Mouse (Mus musculus): Measurements from ENCODE around the gene Iqcb1. TPM values are rescaled to one million over a fixed set of nuclear protein-coding genes. Genes with fewer than 3 reads are reported as not detected.

Iqcb1 gene
- 15.1 TPM for polyA plus RNA-seq (2014; fragmentation: Illumina TruSeq; extraction: RNeasy Lipid Tissue Mini Kit (QIAGEN cat#74804); ENCODE audit: low read depth, low replicate concordance)

DNA sequence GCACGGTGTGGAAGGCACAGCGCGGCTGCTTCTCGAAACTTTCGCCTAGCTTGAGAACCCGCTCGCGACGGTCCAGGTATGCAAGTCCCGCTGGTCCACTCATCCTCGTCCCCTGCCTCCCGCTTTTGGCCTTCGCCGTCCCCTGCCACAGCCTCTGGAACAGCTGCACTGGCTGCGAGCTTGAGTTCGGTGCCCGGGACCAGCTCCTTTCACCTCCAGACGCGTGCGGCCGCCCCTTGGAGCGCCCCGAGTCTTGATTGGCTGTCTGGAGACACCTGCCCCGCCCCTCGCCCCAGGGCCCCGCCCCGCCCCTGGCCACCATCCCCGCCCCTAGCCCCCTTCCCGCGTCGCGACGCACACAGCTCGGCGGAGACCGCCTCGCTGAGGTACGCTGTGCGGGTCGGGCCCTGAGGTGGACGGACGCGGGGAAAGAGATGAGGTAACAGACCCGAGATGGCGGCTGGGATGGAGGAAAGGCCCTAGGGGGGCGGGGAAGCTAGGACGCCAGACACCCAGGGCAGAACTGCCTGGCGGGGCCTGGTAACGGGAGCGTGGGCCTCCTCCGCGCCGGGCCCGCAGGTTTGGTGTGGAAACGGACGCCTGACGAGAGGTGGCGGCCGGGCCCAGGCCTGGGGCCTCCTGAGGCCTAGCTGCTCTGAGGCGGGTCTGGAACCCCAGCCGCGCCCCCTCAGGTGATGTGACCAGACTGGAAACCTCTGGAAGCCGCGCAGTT, at the start of gene Iqcb1:
Gene Iqcb1 (plus strand): TSS at position 332 of the 733 bp plus-strand sequence.

DNA sequence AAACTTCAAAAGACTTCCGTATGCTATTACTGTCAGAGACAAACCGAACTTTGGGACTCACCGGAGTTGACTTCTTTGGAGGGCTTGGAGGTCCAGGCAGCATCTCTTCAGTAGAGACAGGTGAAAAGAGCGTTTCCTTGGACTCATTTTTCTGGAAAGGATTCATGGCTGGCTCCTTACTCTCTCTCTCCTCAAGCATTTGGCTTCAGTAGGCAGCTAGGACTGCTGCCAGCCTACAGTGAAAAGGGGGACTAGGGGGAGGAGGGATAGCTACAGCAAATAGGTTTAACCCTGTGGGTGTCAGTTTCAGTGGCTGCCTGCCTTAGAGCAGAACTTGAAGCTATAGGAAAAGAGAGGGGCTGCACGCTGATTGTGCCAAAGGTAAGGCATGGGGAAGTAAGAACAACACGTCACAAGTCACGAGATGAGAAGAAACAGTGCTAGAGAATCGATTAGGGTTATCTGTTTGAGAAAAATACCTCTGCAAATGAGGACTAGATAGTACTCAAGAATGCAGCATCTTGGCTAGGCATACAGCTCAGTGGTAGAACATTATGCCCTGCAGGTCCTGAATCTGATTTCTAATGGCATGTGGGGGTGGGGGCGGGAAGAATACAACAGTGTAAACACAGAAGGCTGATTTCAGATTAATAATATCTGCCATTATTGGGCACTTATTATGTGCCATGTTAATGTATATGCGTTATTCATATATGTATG, 43.4 kb upstream of the Iqcb1 start, which contains the start of gene Slc15a2:
Gene Slc15a2 (minus strand): TSS at position 369 of the 720 bp plus-strand sequence.

DNA sequence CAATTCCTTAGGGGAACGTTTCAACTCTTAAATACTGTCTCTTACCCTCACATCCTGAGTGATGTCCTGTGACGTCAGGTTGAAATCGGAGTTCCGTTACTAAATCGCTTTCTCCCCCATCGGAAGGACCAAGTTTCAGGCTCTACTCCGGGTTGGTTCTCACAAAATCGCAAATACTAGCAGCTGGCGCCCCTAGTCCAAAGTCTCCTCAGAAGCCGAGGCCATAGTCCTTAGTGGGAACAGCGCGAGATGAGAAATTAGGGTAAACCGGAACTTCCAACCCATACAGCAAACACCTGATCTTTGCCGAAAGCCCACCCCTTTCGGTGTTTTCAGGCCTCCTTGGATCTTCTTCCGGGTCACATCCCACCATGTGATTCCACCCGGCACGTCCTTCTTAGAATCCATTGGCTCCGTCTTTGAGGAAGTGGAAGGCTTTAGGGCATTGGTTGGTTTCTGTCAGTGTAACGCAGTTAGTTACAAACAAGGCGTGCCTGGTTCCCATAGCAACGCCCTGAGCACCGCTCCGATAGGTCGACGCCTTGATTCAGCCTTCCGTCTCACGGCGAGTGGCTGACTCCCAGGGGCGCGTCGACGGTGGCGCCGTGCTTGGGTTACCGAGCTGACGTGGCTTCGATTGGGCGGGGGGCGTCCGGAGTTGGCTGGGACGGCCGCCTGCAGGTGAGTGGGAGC, 46.5 kb downstream of the Iqcb1 start, which contains the start of the genes Eaf2 and Golgb1:
Gene Eaf2 (minus strand): TSS at position 421 of the 693 bp plus-strand sequence.
Gene Golgb1 (plus strand): TSS at position 558 of the 693 bp plus-strand sequence.

Other genes starting within 250 kb of the Iqcb1 start
- gene Cd86, start 162.3 kb upstream of the Iqcb1 start, polyA plus RNA-seq (2014; fragmentation: Illumina TruSeq; extraction: RNeasy Lipid Tissue Mini Kit (QIAGEN cat#74804); ENCODE audit: low read depth, low replicate concordance) = 3.8 TPM
- gene Ildr1, start 134.4 kb upstream of the Iqcb1 start, polyA plus RNA-seq (2014; fragmentation: Illumina TruSeq; extraction: RNeasy Lipid Tissue Mini Kit (QIAGEN cat#74804); ENCODE audit: low read depth, low replicate concordance) = 20.3 TPM
- gene Slc15a2, start 43.4 kb upstream of the Iqcb1 start, polyA plus RNA-seq (2014; fragmentation: Illumina TruSeq; extraction: RNeasy Lipid Tissue Mini Kit (QIAGEN cat#74804); ENCODE audit: low read depth, low replicate concordance) = 36.3 TPM
- gene Eaf2, start 46.6 kb downstream of the Iqcb1 start, polyA plus RNA-seq (2014; fragmentation: Illumina TruSeq; extraction: RNeasy Lipid Tissue Mini Kit (QIAGEN cat#74804); ENCODE audit: low read depth, low replicate concordance) = 3.1 TPM
- 89.0 TPM for gene Golgb1, start 46.8 kb downstream of the Iqcb1 start, polyA plus RNA-seq (2014; fragmentation: Illumina TruSeq; extraction: RNeasy Lipid Tissue Mini Kit (QIAGEN cat#74804); ENCODE audit: low read depth, low replicate concordance)
- 15.7 TPM for gene Hcls1, start 106.6 kb downstream of the Iqcb1 start, polyA plus RNA-seq (2014; fragmentation: Illumina TruSeq; extraction: RNeasy Lipid Tissue Mini Kit (QIAGEN cat#74804); ENCODE audit: low read depth, low replicate concordance)
- gene Fbxo40, start 162.1 kb downstream of the Iqcb1 start, polyA plus RNA-seq (2014; fragmentation: Illumina TruSeq; extraction: RNeasy Lipid Tissue Mini Kit (QIAGEN cat#74804); ENCODE audit: low read depth, low replicate concordance) = 0.12 TPM
- gene Polq, start 183.4 kb downstream of the Iqcb1 start, polyA plus RNA-seq (2014; fragmentation: Illumina TruSeq; extraction: RNeasy Lipid Tissue Mini Kit (QIAGEN cat#74804); ENCODE audit: low read depth, low replicate concordance) = 0.65 TPM

Data from adipose tissue, adult 10 weeks (tissue).